ENCODE assay signal across 7 mouse cellular contexts in genomic region chr8:125620301-125620700, GRCm38 (mm10). TPM values are rescaled to one million over a fixed set of nuclear protein-coding genes. Genes with fewer than 3 reads are reported as not detected.
DNase-seq lines count a peak whose midpoint lies in the region; ATAC-seq and TF ChIP-seq lines count a peak whose summit lies in the region.

No protein-coding gene starts in this region.

- peaks cover 35% of the 10 kb centered on the region for H3K4me1 ChIP-seq in hindbrain, embryonic 10.5 days (replicated peaks)
- H3K4me1 ChIP-seq in hindbrain, embryonic 12.5 days = peaks cover 23% of the 10 kb centered on the region
- peaks cover 12% of the 10 kb centered on the region; the same call in 1 of the 2 replicates for H3K4me1 ChIP-seq in embryonic fibroblast, embryonic 13.5 days (ENCODE audit: control insufficient read depth, insufficient read depth, low read length)

- H3K4me2 ChIP-seq in hindbrain, embryonic 12.5 days (replicated peaks) = no peak overlapping the region

- H3K9ac ChIP-seq in hindbrain, embryonic 12.5 days = no peak overlapping the region

- TF ChIP-seq POLR2A in embryonic fibroblast, embryonic 13.5 days (IDR thresholded peaks at IDR 0.05; ENCODE audit: low read depth, low read length) = no peak

- WGBS in hindbrain, embryonic 10.5 days = 78% methylated on average over 4 of the region's 4 CpGs
- 73% methylated on average over 4 of the region's 4 CpGs for WGBS in hindbrain, embryonic 12.5 days

- peak overlapping the region; percentile 29; the same call in 1 of the 2 replicates for H3K27ac ChIP-seq in hindbrain, embryonic 10.5 days
- no peak overlapping the region for H3K27ac ChIP-seq in hindbrain, embryonic 12.5 days
- peak overlapping the region; percentile 76; the same call in 1 of the 2 replicates for H3K27ac ChIP-seq in embryonic fibroblast, embryonic 13.5 days (ENCODE audit: insufficient read depth, low read length)

- TF ChIP-seq CTCF in embryonic fibroblast, embryonic 13.5 days (IDR thresholded peaks at IDR 0.05; ENCODE audit: borderline replicate concordance, insufficient read depth, low read length) = no peak

- no peak overlapping the region for H3K4me3 ChIP-seq in hindbrain, embryonic 10.5 days
- H3K4me3 ChIP-seq in hindbrain, embryonic 12.5 days = no peak overlapping the region
- no peak overlapping the region for H3K4me3 ChIP-seq in embryonic fibroblast, embryonic 13.5 days (ENCODE audit: insufficient read depth, low read length)

- no peaks in the 10 kb centered on the region for H3K27me3 ChIP-seq in hindbrain, embryonic 10.5 days (ENCODE audit: insufficient read depth, poor library complexity, severe bottlenecking)
- H3K27me3 ChIP-seq in hindbrain, embryonic 12.5 days = no peaks in the 10 kb centered on the region

- H3K36me3 ChIP-seq in hindbrain, embryonic 10.5 days = no peaks in the 10 kb centered on the region
- no peaks in the 10 kb centered on the region for H3K36me3 ChIP-seq in hindbrain, embryonic 12.5 days

- H3K9me3 ChIP-seq in hindbrain, embryonic 10.5 days = peaks cover 3% of the 10 kb centered on the region; the same call in 1 of the 2 replicates
- H3K9me3 ChIP-seq in hindbrain, embryonic 12.5 days (replicated peaks) = no peaks in the 10 kb centered on the region

- no peak for DNase-seq in hindbrain, embryonic 10.5 days (ENCODE audit: low spot score)
- peak; percentile 8 for DNase-seq in retina, embryonic 14.5 days (ENCODE audit: low spot score)
- DNase-seq in retina, postnatal 1 day = no peak
- DNase-seq in yolk sac, embryonic 10.5 days (ENCODE audit: low spot score) = peak; percentile 42
- DNase-seq in adrenal gland, postnatal 36 days = no peak

- no peak for ATAC-seq in hindbrain, embryonic 12.5 days (ENCODE audit: low FRiP score)

RNA-seq across cellular contexts. Expression of gene Map10, which starts 49.3 kb away (rescaled TPM):
- polyA plus RNA-seq in hindbrain, embryonic 10.5 days (2016; fragmentation: Nextera tagmentation; extraction: Ambion mirVana) = 6.0 and 8.0 TPM in 2 replicates
- 9.2 and 9.6 TPM in 2 replicates for polyA plus RNA-seq in hindbrain, embryonic 12.5 days (2016; fragmentation: Nextera tagmentation; extraction: Ambion mirVana)
- 2.8 TPM in 2 replicates for polyA plus RNA-seq in embryonic fibroblast, embryonic 13.5 days (2011; ENCODE audit: insufficient read length, low read depth, missing spikeins)
- 1 to 10 TPM; 3.3 to 4.2 TPM for total RNA-seq in adrenal gland, postnatal 36 days (2021)

RNA-seq across cellular contexts. Expression of gene Sipa1l2, which starts 50.7 kb away (rescaled TPM):
- polyA plus RNA-seq in hindbrain, embryonic 10.5 days (2016; fragmentation: Nextera tagmentation; extraction: Ambion mirVana) = 13.9 and 20.1 TPM in 2 replicates
- 36.4 and 37.5 TPM in 2 replicates for polyA plus RNA-seq in hindbrain, embryonic 12.5 days (2016; fragmentation: Nextera tagmentation; extraction: Ambion mirVana)
- polyA plus RNA-seq in embryonic fibroblast, embryonic 13.5 days (2011; ENCODE audit: insufficient read length, low read depth, missing spikeins) = 10.3 and 12.6 TPM in 2 replicates
- 10 to 100 TPM; 53.1 to 63.7 TPM for total RNA-seq in adrenal gland, postnatal 36 days (2021)

Comparison
In these comparisons a context has a peak if more than half of its experiments do, and no peak if none do; other contexts are left out.
1. DNase-seq: peak in retina, embryonic 14.5 days (single experiment) and yolk sac, embryonic 10.5 days (single experiment); none in hindbrain, embryonic 10.5 days (single experiment), retina, postnatal 1 day (single experiment) and adrenal gland, postnatal 36 days (0 of 2).